Mouse (Mus musculus): Measurements from ENCODE around the gene Sfr1. TPM values are rescaled to one million over a fixed set of nuclear protein-coding genes. Genes with fewer than 3 reads are reported as not detected.

The Sfr1 gene
- polyA plus RNA-seq, 1 experiment from 2014 or later, result 283 TPM

- no peak for TF ChIP-seq CTCF (IDR thresholded peaks at IDR 0.05; ENCODE audit: low read depth)
- no peaks in the 10 kb centered on the region for H3K9me3 ChIP-seq (ENCODE audit: low read depth, low read length)
- no peaks in the 10 kb centered on the region for H3K36me3 ChIP-seq (ENCODE audit: insufficient read depth)
- 0 out of 2 replicates have a peak, but pooled peaks cover 4% of the 10 kb centered on the region for H3K4me1 ChIP-seq (ENCODE audit: insufficient read depth)
- no peaks in the 10 kb centered on the region for H3K27me3 ChIP-seq (ENCODE audit: insufficient read depth, low read length)
- DNase-seq (peak; percentile 42), ATAC-seq (ENCODE audit: insufficient read depth) (no peak)
- no peak overlapping the region for H3K9ac ChIP-seq
- WGBS, result 28% methylated on average over 9 of the region's 9 CpGs
- no peak overlapping the region for H3K4me3 ChIP-seq (ENCODE audit: low read depth, low read length)
- no peak overlapping the region; the same call in 1 of the 2 replicates for H3K27ac ChIP-seq (ENCODE audit: low read depth)
- H3K4me2 ChIP-seq, result no peak overlapping the region
Observed at GRCm38 (mm10) chr19:47699743-47700142, 31.7 kb upstream of the Sfr1 start.

DNA sequence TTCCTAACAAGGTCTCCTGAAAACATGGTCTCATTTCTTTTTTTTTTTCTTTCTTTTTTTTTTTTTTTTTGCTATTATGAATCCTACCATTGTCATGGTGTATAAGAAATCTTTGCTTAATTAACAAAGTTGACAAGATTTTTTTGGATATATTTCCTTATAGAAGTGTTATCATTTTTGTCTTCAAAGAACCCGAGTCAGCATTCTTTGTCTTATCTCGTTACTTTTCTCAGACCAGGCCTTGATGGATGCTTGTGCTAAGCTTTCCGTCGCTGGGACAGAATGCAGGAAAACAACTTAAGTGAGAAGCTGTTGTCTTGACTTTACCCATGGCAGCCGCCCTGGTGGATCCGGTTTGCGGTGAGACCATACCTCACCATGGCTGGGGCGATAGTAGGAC lies 31.0 kb upstream of the Sfr1 start:
- no peaks in the 10 kb centered on the region for H3K9me3 ChIP-seq (ENCODE audit: low read depth, low read length)
- TF ChIP-seq CTCF (IDR thresholded peaks at IDR 0.05; ENCODE audit: low read depth), result no peak
- ATAC-seq (ENCODE audit: insufficient read depth) (no peak), DNase-seq (no peak)
- no peaks in the 10 kb centered on the region for H3K27me3 ChIP-seq (ENCODE audit: insufficient read depth, low read length)
- H3K36me3 ChIP-seq (ENCODE audit: insufficient read depth), result no peaks in the 10 kb centered on the region
- WGBS, result 72% methylated on average over 8 of the region's 8 CpGs
- no peak overlapping the region for H3K27ac ChIP-seq (ENCODE audit: low read depth)
- H3K9ac ChIP-seq, result no peak overlapping the region
- no peak overlapping the region for H3K4me3 ChIP-seq (ENCODE audit: low read depth, low read length)
- no peak overlapping the region for H3K4me2 ChIP-seq
- 0 out of 2 replicates have a peak, but pooled peaks cover 4% of the 10 kb centered on the region for H3K4me1 ChIP-seq (ENCODE audit: insufficient read depth)

DNA sequence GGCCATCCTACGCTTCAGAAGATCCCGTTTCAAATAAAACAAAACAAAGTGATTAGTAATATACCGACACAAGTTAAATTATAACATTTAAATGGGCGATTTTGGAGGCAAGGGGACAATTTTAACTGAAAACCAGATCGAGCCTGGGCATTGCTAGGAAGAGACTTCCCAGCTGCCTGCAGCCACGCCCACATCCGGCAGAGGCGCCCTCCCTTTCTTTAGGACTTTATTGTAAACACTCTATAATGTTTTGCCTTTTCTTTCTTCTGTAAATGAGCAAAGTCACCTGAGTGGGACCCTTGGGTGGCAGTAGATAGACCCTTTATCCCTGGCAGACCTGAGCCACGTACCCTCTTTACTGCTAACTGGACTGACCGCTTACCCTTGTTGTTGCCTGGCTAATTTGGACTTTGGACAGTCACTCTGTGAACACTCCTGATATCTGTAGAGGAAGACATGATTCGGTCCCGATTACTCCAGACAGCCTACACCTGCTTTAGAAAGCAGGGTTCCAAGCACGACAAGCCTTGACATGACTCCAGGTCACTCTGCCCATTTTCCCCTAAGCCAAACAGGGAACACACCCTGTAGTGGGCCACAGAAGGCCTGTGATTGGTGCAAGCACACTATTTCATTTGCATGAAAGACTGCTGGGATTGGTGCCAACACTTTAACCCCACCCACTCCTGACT lies 26.3 kb upstream of the Sfr1 start:
- Histone ChIP-seq H3K9me3 (ENCODE audit: low read depth, low read length) (no peaks in the 10 kb centered on the region), H3K4me3 (ENCODE audit: low read depth, low read length) (no peak overlapping the region), H3K9ac (no peak overlapping the region), H3K36me3 (ENCODE audit: insufficient read depth) (no peaks in the 10 kb centered on the region), H3K4me1 (ENCODE audit: insufficient read depth) (no peaks in the 10 kb centered on the region), H3K4me2 (no peak overlapping the region), H3K27ac (ENCODE audit: low read depth) (no peak overlapping the region), H3K27me3 (ENCODE audit: insufficient read depth, low read length) (no peaks in the 10 kb centered on the region)
- ATAC-seq (ENCODE audit: insufficient read depth), result no peak
- DNase-seq, result peak; percentile 27
- no peak for TF ChIP-seq CTCF (IDR thresholded peaks at IDR 0.05; ENCODE audit: low read depth)
- 66% methylated on average over 13 of the region's 13 CpGs for WGBS

- TF ChIP-seq CTCF (IDR thresholded peaks at IDR 0.05; ENCODE audit: low read depth), result no peak
- no peak overlapping the region for H3K4me3 ChIP-seq (ENCODE audit: low read depth, low read length)
Observed at GRCm38 (mm10) chr19:47705772-47706309, 25.6 kb upstream of the Sfr1 start.

GRCm38 (mm10) chr19:47710376-47710775 lies 21.1 kb upstream of the Sfr1 start:
- WGBS, result 66% methylated on average over 4 of the region's 4 CpGs
- ATAC-seq (ENCODE audit: insufficient read depth), result no peak
- H3K27ac ChIP-seq (ENCODE audit: low read depth), result no peak overlapping the region
- no peaks in the 10 kb centered on the region for H3K4me1 ChIP-seq (ENCODE audit: insufficient read depth)
- no peak overlapping the region for H3K9ac ChIP-seq
- no peaks in the 10 kb centered on the region for H3K9me3 ChIP-seq (ENCODE audit: low read depth, low read length)
- no peaks in the 10 kb centered on the region for H3K27me3 ChIP-seq (ENCODE audit: insufficient read depth, low read length)
- DNase-seq, result no peak
- no peak overlapping the region for H3K4me2 ChIP-seq
- no peak for TF ChIP-seq CTCF (IDR thresholded peaks at IDR 0.05; ENCODE audit: low read depth)
- no peaks in the 10 kb centered on the region for H3K36me3 ChIP-seq (ENCODE audit: insufficient read depth)
- no peak overlapping the region for H3K4me3 ChIP-seq (ENCODE audit: low read depth, low read length)

More at GRCm38 (mm10) chr19:47705772-47706309, 25.6 kb upstream of the Sfr1 start:
- H3K9me3 ChIP-seq (ENCODE audit: low read depth, low read length), result no peaks in the 10 kb centered on the region
- H3K36me3 ChIP-seq (ENCODE audit: insufficient read depth), result no peaks in the 10 kb centered on the region
- H3K27ac ChIP-seq (ENCODE audit: low read depth), result no peak overlapping the region
- no peak overlapping the region for H3K9ac ChIP-seq
- 86% methylated on average over 8 of the region's 8 CpGs for WGBS
- no peaks in the 10 kb centered on the region for H3K4me1 ChIP-seq (ENCODE audit: insufficient read depth)
- DNase-seq (no peak), ATAC-seq (ENCODE audit: insufficient read depth) (no peak)
- H3K27me3 ChIP-seq (ENCODE audit: insufficient read depth, low read length), result no peaks in the 10 kb centered on the region
- H3K4me2 ChIP-seq, result no peak overlapping the region

DNA sequence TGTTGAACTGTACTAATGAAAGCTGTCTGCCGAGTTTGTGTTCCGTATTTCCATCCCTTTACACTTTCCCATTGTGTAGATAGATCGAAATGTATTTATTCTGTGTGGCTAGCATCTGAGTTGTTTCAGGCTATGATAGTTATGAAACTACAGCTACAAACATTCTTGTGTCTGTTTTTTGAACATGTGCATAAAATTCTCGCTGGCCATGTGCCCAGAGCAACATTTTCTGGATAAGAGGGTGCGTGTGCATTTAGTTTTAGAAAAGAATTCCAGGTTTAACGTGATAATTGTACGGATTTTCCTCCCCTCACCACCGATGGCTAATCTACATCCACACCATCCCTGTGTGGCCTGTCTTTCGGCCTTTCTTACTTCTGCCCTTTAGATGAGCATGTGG lies 18.0 kb upstream of the Sfr1 start:
- Histone ChIP-seq H3K36me3 (ENCODE audit: insufficient read depth) (no peaks in the 10 kb centered on the region), H3K4me3 (ENCODE audit: low read depth, low read length) (no peak overlapping the region), H3K27ac (ENCODE audit: low read depth) (no peak overlapping the region), H3K27me3 (ENCODE audit: insufficient read depth, low read length) (no peaks in the 10 kb centered on the region), H3K4me1 (ENCODE audit: insufficient read depth) (no peaks in the 10 kb centered on the region), H3K9me3 (ENCODE audit: low read depth, low read length) (peaks cover 3% of the 10 kb centered on the region; the same call in 1 of the 2 replicates), H3K9ac (no peak overlapping the region), H3K4me2 (no peak overlapping the region)
- DNase-seq (peak; percentile 62), ATAC-seq (ENCODE audit: insufficient read depth) (no peak)
- TF ChIP-seq CTCF (IDR thresholded peaks at IDR 0.05; ENCODE audit: low read depth), result no peak
- WGBS, result 54% methylated on average over 9 of the region's 9 CpGs

DNA sequence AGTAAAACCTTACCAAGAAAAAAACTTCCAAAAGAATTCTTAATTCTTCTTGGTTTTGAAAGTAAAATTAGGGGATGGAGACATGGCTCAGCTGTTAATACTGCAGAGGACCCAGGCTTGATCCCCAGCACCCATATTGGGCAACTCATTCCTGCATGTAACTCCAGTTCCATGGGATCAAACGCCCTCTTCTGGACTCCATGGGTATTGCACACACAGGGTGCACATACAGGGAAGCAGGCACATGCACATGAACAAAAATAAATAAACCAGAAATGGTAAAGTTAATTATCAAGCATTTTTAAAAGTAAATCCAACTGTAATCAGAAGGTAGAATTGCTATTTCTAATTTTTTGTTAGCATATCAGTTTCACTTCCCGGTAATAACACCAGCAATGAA lies 15.3 kb upstream of the Sfr1 start:
- Histone ChIP-seq H3K4me1 (ENCODE audit: insufficient read depth) (no peaks in the 10 kb centered on the region), H3K4me2 (no peak overlapping the region), H3K36me3 (ENCODE audit: insufficient read depth) (no peaks in the 10 kb centered on the region), H3K27me3 (ENCODE audit: insufficient read depth, low read length) (no peaks in the 10 kb centered on the region), H3K4me3 (ENCODE audit: low read depth, low read length) (no peak overlapping the region), H3K27ac (ENCODE audit: low read depth) (no peak overlapping the region), H3K9ac (no peak overlapping the region), H3K9me3 (ENCODE audit: low read depth, low read length) (peaks cover 3% of the 10 kb centered on the region; the same call in 1 of the 2 replicates)
- DNase-seq, result no peak
- TF ChIP-seq CTCF (IDR thresholded peaks at IDR 0.05; ENCODE audit: low read depth), result peak; percentile 33
- WGBS, result 62% methylated on average over 2 of the region's 2 CpGs
- no peak for ATAC-seq (ENCODE audit: insufficient read depth)

Data from lung, embryonic 14.5 days (tissue).